Mouse (Mus musculus): Measurements from ENCODE around the gene Leprot.

Leprot gene

GRCm38 (mm10) chr4:101664766-101665165, 17.2 kb downstream of the Leprot start:
- no peak for DNase-seq

GRCm38 (mm10) chr4:101669161-101669560, 21.6 kb downstream of the Leprot start:
- no peak for DNase-seq

- no peak for DNase-seq
These were observed 22.3 kb downstream of the Leprot start for GRCm38 (mm10) chr4:101669811-101670210.

GRCm38 (mm10) chr4:101674790-101675189, 27.3 kb downstream of the Leprot start:
- DNase-seq: no peak

- DNase-seq: no peak
These were observed 28.2 kb downstream of the Leprot start for GRCm38 (mm10) chr4:101675726-101676125.

- no peak for DNase-seq
These were observed 35.1 kb downstream of the Leprot start for GRCm38 (mm10) chr4:101682620-101683019.

GRCm38 (mm10) chr4:101683086-101683485, 35.6 kb downstream of the Leprot start:
- DNase-seq: no peak

GRCm38 (mm10) chr4:101684821-101685220, 37.3 kb downstream of the Leprot start:
- DNase-seq: no peak

- no peak for DNase-seq
These were observed 38.8 kb downstream of the Leprot start for GRCm38 (mm10) chr4:101686227-101686810.

GRCm38 (mm10) chr4:101689241-101689640, 41.7 kb downstream of the Leprot start:
- DNase-seq: no peak

- DNase-seq: no peak
These were observed 42.1 kb downstream of the Leprot start for GRCm38 (mm10) chr4:101689645-101690044.

GRCm38 (mm10) chr4:101692892-101693291, 45.4 kb downstream of the Leprot start:
- no peak for DNase-seq

GRCm38 (mm10) chr4:101694529-101694928, 47.0 kb downstream of the Leprot start:
- no peak for DNase-seq

- DNase-seq: no peak
These were observed 49.7 kb downstream of the Leprot start for GRCm38 (mm10) chr4:101697236-101697635.

- no peak for DNase-seq
These were observed 51.9 kb downstream of the Leprot start for GRCm38 (mm10) chr4:101699423-101699822.

GRCm38 (mm10) chr4:101700892-101701640, 53.5 kb downstream of the Leprot start:
- no peak for DNase-seq

- DNase-seq: no peak
These were observed 57.8 kb downstream of the Leprot start for GRCm38 (mm10) chr4:101705325-101705724.

GRCm38 (mm10) chr4:101707234-101707633, 59.7 kb downstream of the Leprot start:
- DNase-seq: no peak

GRCm38 (mm10) chr4:101707953-101708352, 60.4 kb downstream of the Leprot start:
- no peak for DNase-seq

All from thymus, postnatal 25 days (tissue).